Mouse (Mus musculus) adipocyte (in vitro differentiated cells): ENCODE results near the gene Dynll2.
"Not testable (repeated sequence)": the region's sequence is repeated elsewhere in the genome, so short reads cannot be mapped to it uniquely, and the experiment has no call there.

Experiments used
- DNase-seq: peaks from one replicate; pipeline ENCODE4 v3.0.0-alpha.2; 2016; ENCODE audit warnings: low spot score

Dynll2 gene

DNA sequence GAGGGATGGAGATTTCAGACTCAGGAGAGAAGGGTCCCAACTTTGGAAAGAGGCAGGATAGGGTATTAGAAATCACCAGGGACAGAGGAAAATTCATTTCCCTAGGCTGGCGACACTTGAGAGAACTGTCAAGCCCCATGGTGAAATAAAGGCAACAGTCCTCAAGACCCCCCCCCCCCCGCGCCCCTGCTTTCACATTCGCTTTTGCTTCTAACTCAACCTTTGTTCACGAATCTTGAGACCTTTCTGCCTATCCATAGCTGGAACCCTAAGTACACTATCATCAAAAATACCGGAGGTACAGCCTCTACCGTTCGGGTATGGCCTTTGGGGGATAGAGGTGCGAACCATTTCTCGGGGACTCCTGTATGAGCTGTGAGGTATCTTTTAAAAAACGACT, 528 bp upstream of the Dynll2 start:
- DNase-seq, result no peak

- peak; percentile 77 for DNase-seq
Observed at GRCm38 (mm10) chr11:87986141-87986741, 1.1 kb downstream of the Dynll2 start.

GRCm38 (mm10) chr11:87985643-87986042, 1.7 kb downstream of the Dynll2 start:
- DNase-seq, result no peak

DNA sequence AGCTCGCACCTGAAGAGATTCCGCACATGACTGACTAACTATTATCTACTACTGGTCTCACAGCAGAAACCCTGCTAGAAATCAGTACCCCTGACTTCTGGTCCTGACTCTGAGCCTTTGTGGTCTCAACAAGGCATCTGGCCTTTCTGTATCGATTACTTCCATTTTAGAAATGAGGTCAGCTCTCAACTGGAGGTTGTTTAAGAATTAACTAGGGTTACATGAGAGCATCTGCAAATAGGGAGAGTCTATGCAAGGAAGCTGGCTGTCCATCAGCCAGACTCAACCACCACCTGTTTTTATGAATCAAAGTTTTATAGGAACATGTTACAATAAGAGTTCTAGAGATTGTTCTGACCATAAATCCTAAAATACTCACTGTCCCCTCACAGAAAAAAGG, 2.8 kb downstream of the Dynll2 start:
- DNase-seq, result no peak

DNA sequence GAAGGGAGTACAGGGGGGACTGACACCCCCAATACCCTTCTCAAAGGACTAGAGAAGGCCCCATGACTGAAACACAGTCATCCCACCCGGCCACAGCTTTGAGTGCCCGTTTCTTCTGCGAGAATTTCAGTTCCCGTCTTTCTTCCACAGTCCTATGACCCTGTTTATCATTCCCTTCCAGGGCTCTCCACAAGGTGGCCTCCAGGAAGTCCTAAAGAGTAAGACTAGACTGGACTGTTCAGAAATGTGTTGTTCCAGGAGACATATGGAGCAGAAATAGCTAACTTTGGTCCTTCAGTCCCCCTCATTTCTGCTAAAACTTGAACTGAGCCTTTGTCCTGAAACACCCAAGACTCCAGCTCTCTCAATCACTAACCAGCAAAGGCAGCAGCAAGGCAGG, 8.4 kb downstream of the Dynll2 start:
- peak; percentile 51 for DNase-seq

GRCm38 (mm10) chr11:87977021-87977420, 10.3 kb downstream of the Dynll2 start:
- not testable (repeated sequence) for DNase-seq

DNA sequence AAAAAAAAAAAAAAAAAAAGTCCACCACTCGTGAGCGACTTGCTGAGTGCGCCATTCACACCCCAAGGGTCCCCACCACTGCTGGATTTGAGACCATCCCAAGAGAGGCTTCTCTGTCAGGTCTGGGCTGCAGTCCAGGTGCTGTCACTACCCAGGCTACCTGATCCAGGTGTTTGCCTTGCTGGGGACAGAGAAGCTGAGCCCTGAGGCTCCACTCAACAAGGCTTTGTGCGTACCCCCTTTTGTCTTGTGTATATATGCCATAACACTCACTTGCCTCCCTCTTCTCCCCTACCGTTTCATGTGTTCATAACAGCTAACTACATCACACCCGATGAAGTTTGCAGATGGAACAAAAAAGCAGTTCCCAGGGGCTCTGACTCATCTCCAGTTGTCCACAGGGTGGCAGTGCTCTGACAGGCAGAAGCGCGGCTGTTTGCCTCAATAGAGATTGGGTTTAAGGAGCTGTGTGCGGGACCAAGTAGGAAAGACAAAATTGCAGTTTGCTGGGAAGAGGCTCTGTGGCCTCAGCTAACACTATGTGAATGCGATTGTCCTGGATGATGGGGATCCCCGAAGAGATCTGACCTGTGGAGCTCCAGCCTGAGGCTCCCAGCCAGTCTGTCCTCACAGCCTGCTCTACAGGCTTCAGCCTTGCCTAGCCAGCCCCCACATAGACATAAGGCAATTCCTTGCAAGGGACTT, 12.7 kb downstream of the Dynll2 start:
- DNase-seq, result peak; percentile 79

DNA sequence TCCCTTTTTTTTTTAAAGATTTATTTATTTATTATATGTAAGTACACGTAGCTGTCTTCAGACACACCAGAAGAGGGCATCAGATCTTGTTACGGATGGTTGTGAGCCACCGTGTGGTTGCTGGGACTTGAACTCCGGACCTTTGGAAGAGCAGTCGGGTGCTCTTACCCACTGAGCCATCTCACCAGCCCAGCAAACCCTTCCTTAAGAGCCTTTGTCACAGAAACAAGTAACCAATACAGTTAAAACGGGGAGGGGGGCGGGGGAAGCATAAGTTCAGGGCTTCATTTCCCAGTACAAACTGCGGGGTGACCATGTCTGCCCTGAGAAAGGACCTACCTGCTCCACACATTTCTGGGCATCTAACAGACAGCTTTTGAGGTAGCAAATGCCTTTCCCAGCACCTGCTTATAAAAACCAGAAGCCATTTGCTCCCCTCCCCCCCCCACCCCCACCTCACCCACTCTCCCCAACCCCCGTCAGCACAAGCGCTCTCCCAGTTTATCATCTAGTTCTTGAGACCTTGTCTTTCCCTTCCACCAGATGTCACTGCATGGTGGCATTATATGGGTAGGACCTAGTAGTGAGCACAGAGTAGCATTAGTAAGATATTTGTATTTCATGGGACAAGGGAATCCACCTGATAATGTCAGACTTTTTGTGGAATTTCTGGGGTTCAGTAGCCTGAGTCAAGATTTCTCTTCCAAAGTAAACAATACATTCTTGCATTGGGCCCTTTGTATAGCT, 13.6 kb downstream of the Dynll2 start:
- DNase-seq, result peak; percentile 56

DNA sequence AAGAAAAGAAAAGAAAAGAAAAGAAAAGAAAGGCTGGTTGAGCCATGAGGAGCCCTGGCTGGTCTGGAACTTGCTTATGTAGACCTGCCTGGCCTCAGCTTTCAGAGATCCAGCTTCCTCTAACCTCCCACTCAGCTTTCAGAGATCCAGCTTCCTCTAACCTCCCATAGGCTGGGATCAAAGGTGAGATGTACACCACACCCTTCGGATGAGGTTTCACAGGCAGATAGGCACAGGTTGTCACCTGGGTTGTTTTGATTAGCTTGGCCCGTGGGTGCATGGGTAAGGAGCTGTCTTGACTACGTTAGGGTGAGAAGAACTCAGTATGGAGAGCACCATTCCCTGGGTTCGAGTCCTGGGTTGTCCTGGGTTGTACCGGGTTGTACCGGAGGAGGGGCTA, 14.5 kb downstream of the Dynll2 start:
- DNase-seq, result no peak

DNA sequence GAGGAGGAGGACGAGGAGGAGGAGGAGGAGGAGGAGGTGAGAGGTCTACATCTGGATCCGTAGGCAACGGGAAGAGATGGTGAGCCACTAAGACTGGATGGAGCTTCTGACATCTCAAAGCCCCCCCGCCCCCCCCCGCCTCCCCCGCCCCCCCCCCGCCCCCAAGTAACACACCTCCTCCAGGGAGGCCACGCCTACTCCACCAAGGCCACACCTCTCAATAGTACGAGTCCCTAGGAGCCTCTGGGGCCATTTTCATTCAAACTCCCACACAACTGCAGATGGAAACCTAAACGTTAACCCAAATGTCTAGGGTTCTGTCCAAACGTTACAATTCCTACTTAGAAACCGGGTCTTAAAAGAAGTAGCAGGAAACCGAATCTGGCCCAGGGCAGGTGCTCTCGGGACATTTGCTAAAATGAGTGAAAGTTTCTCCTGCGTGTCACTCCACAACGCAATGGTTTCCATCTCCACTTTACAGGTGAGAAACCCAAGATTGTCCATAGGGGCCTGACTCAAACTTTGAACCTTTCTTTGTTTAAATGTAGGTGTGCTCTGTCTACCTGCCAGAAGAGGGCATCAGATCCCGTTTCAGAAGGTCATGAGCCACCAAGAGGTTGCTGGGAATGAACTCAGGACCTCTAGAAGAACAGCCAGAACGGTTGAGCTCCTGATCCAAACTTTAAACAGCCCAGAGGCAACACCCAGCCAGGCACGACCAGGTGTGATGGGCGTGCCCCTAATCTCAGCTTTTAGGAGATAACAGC, 18.8 kb downstream of the Dynll2 start:
- no peak for DNase-seq

DNA sequence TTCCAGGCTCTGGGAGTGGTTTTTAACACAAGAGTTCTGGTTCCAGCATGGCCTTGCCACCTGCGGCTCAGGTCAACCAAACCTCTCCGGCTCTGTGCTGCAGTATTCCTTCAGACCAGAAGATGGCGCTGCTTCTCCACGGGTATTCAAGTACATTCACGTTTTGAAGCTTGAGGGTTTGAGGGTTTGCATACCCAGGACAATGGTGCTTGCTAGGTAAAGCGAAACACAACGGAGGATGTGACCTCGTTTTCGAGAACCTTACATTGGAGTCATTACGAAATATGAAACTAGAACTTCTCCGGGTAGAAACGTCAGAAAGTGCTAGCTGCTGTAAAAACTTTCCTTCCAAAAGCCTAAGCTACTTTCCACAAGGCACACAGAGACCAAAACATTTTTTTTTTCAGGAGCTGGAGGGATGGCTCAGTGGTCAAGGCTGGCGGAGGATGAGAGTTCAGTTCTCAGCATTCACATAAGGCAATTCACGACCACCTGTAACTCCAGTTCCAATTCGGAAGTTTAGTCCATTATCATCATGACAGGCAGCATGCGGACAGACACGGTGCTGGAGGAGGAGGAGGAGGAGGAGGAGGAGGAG, 19.5 kb downstream of the Dynll2 start:
- DNase-seq, result peak; percentile 80

GRCm38 (mm10) chr11:87966214-87966613, 21.1 kb downstream of the Dynll2 start:
- no peak for DNase-seq

DNA sequence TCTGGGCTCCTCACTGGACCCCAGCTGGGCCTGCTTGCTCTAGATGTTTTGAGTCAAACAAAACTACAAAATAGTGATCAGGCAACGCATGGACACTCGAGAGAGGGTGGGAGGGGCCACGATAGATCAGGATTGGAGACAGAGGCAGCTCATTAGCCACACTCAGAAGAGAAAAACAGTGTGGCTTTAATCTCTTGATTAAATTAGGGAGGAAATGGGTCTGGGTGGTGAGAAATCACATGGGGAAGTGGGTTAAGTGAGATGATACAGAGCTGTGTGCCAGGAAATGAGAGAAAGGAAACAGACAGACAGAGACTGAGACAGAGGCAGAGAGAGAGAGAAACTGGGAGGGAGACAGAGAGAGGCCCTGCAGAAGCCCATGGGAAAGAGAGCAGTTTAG, 22.0 kb downstream of the Dynll2 start:
- DNase-seq, result no peak

- peak; percentile 52 for DNase-seq
Observed at GRCm38 (mm10) chr11:87957066-87957465, 30.3 kb downstream of the Dynll2 start.

GRCm38 (mm10) chr11:87955144-87955543, 32.2 kb downstream of the Dynll2 start:
- no peak for DNase-seq

DNA sequence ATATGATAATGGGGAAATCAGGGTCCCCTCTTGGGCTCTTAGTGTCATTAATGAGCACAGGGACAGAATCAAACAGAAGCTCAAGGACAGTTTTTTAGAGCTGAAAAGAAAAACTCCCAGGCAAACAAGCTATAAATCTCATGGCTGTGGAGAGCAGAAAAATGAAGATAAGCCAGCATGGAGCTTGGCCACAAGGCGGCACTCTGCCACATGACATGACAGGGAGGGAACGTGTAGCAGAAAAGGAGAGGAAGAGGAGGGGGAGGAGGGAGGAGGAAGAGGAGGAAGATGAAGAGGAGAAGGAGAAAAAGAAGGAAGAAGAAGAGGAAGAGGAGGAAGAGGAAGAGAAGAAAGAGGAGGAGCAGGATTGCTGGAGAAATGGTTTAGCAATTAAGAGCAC, 37.3 kb downstream of the Dynll2 start:
- DNase-seq, result no peak

GRCm38 (mm10) chr11:87935467-87935866, 51.9 kb downstream of the Dynll2 start:
- no peak for DNase-seq

DNA sequence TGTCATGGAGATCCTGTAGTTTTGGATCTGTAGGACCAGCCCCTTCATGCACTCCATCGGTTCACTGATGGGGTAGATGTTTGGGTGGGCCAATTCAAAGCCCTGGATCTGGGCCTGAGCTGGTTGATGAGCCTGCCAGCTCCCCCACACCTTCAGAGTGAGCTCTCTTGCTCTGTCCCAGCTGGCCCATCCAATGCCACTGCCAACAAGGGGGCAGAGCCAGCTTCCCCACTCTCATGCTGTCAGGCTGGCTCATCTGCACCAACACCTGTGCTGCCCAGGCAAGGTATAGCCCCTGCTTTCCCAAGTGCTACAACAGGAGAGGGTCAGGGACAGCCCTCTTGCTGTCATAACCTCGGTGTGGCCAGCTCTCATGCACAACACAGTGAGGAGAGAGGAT, 53.6 kb downstream of the Dynll2 start:
- no peak for DNase-seq

GRCm38 (mm10) chr11:87930348-87930747, 57.0 kb downstream of the Dynll2 start:
- DNase-seq, result no peak
